Mouse (Mus musculus): Measurements from ENCODE around the gene Slc16a11.

- TF ChIP-seq CTCF (IDR thresholded peaks at IDR 0.05), result no peak
- TF ChIP-seq POLR2A (IDR thresholded peaks at IDR 0.05; ENCODE audit: insufficient read depth, low read depth, low read length), result no peak
- TF ChIP-seq EP300 (IDR thresholded peaks at IDR 0.05; ENCODE audit: insufficient read depth, low read depth, low read length), result no peak
Measured at GRCm38 (mm10) chr11:70206801-70207200, 5.8 kb upstream of the Slc16a11 start.

Measured in heart, adult 2 months (tissue).